Mouse (Mus musculus): ENCODE data around the gene Tal1. TPM values are rescaled to one million over a fixed set of nuclear protein-coding genes. Genes with fewer than 3 reads are reported as not detected.

The Tal1 gene
- polyA plus RNA-seq, 1 experiment from 2014 or later: 6.4 TPM

GRCm38 (mm10) chr4:115093331-115093864, 37.2 kb downstream of the Tal1 start:
- ATAC-seq: no peak
- Histone ChIP-seq H3K4me1 (ENCODE audit: control insufficient read depth, insufficient read depth, low read length) (peaks cover 14% of the 10 kb centered on the region; the same call in 1 of the 2 replicates), H3K9me3 (replicated peaks; ENCODE audit: control insufficient read depth, low read length, poor library complexity, severe bottlenecking) (no peaks in the 10 kb centered on the region), H3K27ac (ENCODE audit: low read length) (no peak overlapping the region), H3K9ac (ENCODE audit: low read depth, low read length) (no peak overlapping the region), H3K27me3 (ENCODE audit: control insufficient read depth, insufficient read depth, low read depth, low read length) (peaks cover 12% of the 10 kb centered on the region), H3K36me3 (ENCODE audit: control insufficient read depth, insufficient read depth, low read length) (no peaks in the 10 kb centered on the region), H3K4me2 (ENCODE audit: low read length) (no peak overlapping the region), H3K4me3 (ENCODE audit: low read depth, low read length) (no peak overlapping the region)
- WGBS: 75% methylated on average over 4 of the region's 4 CpGs

DNA sequence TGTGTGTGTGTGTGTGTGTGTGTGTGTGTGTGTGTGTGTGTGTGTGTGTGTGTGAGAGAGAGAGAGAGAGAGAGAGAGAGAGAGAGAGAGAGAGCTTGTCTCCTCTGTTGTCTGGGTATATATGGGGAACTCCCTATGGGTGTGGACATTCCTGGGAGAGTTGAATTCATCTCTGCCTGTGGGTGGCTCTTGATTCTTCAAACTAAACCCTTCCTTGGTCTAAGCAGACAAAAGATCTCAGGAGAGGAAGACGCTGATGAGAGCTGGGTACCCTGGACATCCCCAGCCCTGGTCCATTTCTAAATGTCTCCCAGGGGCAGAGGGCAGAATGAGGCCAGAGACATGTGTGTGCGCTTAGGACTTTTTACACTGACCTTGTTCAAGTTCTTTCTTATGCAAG, 37.8 kb downstream of the Tal1 start:
- ATAC-seq: no peak

DNA sequence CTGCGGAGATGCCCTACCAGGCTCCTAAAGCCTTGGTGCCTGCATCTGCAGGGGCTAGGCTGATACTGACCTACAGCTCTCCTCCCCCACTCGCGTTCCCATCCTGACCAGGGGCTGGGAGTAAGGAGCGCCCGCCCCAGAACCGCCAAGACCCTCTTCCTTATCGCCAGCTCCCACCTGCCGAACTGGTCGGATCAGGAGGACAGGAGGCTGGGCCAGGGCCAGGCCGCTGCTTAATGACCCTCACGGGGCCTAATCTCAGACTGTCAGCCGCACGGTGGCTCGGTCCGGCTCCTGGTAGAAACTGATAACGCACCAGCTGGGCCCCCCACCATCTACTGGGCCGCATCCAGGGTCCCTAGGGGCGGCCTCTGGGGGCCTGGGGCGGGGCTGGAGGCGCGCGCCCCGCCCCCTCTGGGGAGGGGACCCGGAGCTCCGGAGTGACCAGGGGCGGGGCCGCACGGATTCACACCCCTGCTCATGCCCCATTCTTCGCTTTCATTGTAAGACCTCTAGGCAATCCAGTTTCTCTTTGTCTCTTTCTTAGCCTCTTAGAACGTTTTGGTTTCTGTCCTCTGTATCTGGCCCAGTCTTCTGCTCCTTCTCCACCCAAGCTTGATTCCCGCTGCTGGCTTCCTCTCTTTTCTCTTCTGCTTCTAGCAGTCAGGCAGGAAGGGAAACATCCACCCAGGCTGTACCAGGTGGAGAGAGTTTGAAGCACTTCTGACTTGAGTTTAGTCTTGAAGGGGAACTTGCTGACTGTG, 39.6 kb downstream of the Tal1 start:
- H3K27me3 ChIP-seq (ENCODE audit: control insufficient read depth, insufficient read depth, low read depth, low read length): peaks cover 6% of the 10 kb centered on the region; the same call in 1 of the 2 replicates
- H3K9ac ChIP-seq (ENCODE audit: low read depth, low read length): peak overlapping the region; percentile 74
- 0% methylated on average over 26 of the region's 31 CpGs for WGBS
- peaks cover 14% of the 10 kb centered on the region; the same call in 1 of the 2 replicates for H3K4me1 ChIP-seq (ENCODE audit: control insufficient read depth, insufficient read depth, low read length)
- ATAC-seq: peak; percentile 71
- peak overlapping the region; percentile 46 for H3K4me3 ChIP-seq (ENCODE audit: low read depth, low read length)
- peak overlapping the region; percentile 87 for H3K4me2 ChIP-seq (ENCODE audit: low read length)
- H3K9me3 ChIP-seq (replicated peaks; ENCODE audit: control insufficient read depth, low read length, poor library complexity, severe bottlenecking): no peaks in the 10 kb centered on the region
- no peaks in the 10 kb centered on the region for H3K36me3 ChIP-seq (ENCODE audit: control insufficient read depth, insufficient read depth, low read length)
- no peak overlapping the region for H3K27ac ChIP-seq (ENCODE audit: low read length)

More for the DNA sequence above, 37.8 kb downstream of the Tal1 start:
- peaks cover 14% of the 10 kb centered on the region; the same call in 1 of the 2 replicates for H3K4me1 ChIP-seq (ENCODE audit: control insufficient read depth, insufficient read depth, low read length)
- no peak overlapping the region for H3K27ac ChIP-seq (ENCODE audit: low read length)
- peaks cover 6% of the 10 kb centered on the region for H3K27me3 ChIP-seq (ENCODE audit: control insufficient read depth, insufficient read depth, low read depth, low read length)
- no peaks in the 10 kb centered on the region for H3K36me3 ChIP-seq (ENCODE audit: control insufficient read depth, insufficient read depth, low read length)
- H3K4me2 ChIP-seq (ENCODE audit: low read length): no peak overlapping the region
- no peak overlapping the region for H3K4me3 ChIP-seq (ENCODE audit: low read depth, low read length)
- no peak overlapping the region for H3K9ac ChIP-seq (ENCODE audit: low read depth, low read length)
- WGBS: 77% methylated on average over 2 of the region's 2 CpGs
- H3K9me3 ChIP-seq (replicated peaks; ENCODE audit: control insufficient read depth, low read length, poor library complexity, severe bottlenecking): no peaks in the 10 kb centered on the region

DNA sequence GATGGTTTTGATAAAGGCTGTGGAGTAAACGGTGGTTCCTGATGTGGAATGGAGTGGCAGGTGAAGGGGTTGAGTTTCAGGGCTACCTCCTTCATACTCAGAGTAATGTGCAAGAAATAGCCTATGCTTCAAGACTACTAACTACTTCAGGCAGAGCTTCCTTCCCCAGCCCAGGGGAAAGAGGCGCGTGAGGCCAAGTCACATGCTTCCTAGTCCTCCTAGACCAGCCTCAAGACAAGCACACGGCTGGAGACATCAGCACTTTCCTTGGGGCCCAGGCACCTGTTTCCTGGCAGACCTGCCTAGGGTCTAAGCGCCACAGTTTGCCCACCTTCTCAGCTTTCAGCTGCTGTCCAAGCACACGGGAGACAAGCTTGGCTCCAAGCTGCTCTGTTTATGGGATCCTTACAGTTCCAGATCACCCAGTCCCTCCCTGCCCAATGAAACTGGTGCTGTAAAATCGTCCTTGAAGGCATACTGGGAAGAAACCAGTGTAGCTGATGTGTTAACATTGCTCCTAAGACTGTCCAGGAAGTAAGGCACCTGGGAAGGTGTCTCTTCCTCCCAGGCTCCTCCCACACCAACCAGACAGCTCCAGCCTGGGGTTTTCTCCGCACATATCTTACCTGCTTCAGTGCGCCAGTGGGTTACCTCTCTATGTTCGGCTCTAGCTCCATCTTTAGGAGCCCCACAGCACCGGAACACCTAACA, 40.4 kb downstream of the Tal1 start:
- peak; percentile 47 for ATAC-seq
- Histone ChIP-seq H3K4me2 (ENCODE audit: low read length) (peak overlapping the region; percentile 87), H3K9ac (ENCODE audit: low read depth, low read length) (peak overlapping the region; percentile 44), H3K27me3 (ENCODE audit: control insufficient read depth, insufficient read depth, low read depth, low read length) (peaks cover 6% of the 10 kb centered on the region; the same call in 1 of the 2 replicates), H3K36me3 (ENCODE audit: control insufficient read depth, insufficient read depth, low read length) (no peaks in the 10 kb centered on the region), H3K9me3 (replicated peaks; ENCODE audit: control insufficient read depth, low read length, poor library complexity, severe bottlenecking) (no peaks in the 10 kb centered on the region), H3K27ac (ENCODE audit: low read length) (no peak overlapping the region), H3K4me1 (ENCODE audit: control insufficient read depth, insufficient read depth, low read length) (peaks cover 14% of the 10 kb centered on the region; the same call in 1 of the 2 replicates), H3K4me3 (ENCODE audit: low read depth, low read length) (peak overlapping the region; percentile 19)
- WGBS: 16% methylated on average over 11 of the region's 11 CpGs

DNA sequence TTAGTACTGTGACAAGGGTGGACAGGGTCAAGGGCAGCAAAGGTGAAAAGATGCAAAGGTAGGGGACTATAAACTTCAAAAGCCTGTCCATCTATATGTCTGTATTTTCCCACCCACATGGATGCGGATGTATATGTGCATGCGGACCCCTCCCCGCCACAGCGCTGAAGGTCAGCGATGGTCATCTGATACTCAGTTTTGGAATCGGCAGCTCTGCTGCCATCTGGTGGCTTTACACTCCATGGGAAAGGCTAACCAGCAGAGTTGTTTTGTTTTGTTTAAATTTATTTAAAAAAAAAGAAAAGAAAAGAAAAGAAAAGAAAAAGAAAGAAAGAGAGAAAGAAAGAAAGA, 40.9 kb downstream of the Tal1 start:
- H3K4me2 ChIP-seq (ENCODE audit: low read length): peak overlapping the region; percentile 57
- ATAC-seq: no peak; the same call in 1 of the 2 replicates
- no peaks in the 10 kb centered on the region for H3K36me3 ChIP-seq (ENCODE audit: control insufficient read depth, insufficient read depth, low read length)
- H3K9ac ChIP-seq (ENCODE audit: low read depth, low read length): peak overlapping the region; percentile 44
- H3K27ac ChIP-seq (ENCODE audit: low read length): no peak overlapping the region
- peaks cover 6% of the 10 kb centered on the region; the same call in 1 of the 2 replicates for H3K27me3 ChIP-seq (ENCODE audit: control insufficient read depth, insufficient read depth, low read depth, low read length)
- peak overlapping the region; percentile 19 for H3K4me3 ChIP-seq (ENCODE audit: low read depth, low read length)
- peaks cover 14% of the 10 kb centered on the region; the same call in 1 of the 2 replicates for H3K4me1 ChIP-seq (ENCODE audit: control insufficient read depth, insufficient read depth, low read length)
- 1% methylated on average over 6 of the region's 6 CpGs for WGBS
- no peaks in the 10 kb centered on the region for H3K9me3 ChIP-seq (replicated peaks; ENCODE audit: control insufficient read depth, low read length, poor library complexity, severe bottlenecking)

DNA sequence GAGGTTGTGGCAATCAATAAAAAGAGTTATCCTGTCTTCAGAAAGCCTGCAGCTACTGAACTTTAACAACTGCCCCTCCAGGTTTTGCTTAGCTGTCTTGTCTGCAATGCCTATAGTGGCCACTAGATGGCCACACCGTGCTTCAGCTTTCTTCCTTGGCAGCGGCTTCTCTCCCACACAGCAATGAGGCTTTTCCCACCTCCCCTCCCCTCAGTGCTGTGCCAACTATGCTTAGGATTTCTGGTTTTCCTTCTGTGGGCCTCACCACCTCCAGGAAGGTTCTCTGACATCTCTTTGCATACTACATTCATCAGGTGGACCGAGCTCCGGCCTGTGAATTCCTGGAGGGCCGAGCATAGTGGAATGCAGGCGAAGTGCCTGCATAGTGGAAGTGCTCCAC, 45.5 kb downstream of the Tal1 start:
- no peaks in the 10 kb centered on the region for H3K9me3 ChIP-seq (replicated peaks; ENCODE audit: control insufficient read depth, low read length, poor library complexity, severe bottlenecking)
- no peak overlapping the region for H3K9ac ChIP-seq (ENCODE audit: low read depth, low read length)
- no peak overlapping the region for H3K4me3 ChIP-seq (ENCODE audit: low read depth, low read length)
- H3K4me2 ChIP-seq (ENCODE audit: low read length): 0 out of 2 replicates have a peak overlapping the region, but pooled peaks have one; percentile 13
- 45% methylated on average over 6 of the region's 6 CpGs for WGBS
- H3K36me3 ChIP-seq (ENCODE audit: control insufficient read depth, insufficient read depth, low read length): no peaks in the 10 kb centered on the region
- H3K27ac ChIP-seq (ENCODE audit: low read length): no peak overlapping the region
- peaks cover 4% of the 10 kb centered on the region; the same call in 1 of the 2 replicates for H3K4me1 ChIP-seq (ENCODE audit: control insufficient read depth, insufficient read depth, low read length)
- peaks cover 4% of the 10 kb centered on the region; the same call in 1 of the 2 replicates for H3K27me3 ChIP-seq (ENCODE audit: control insufficient read depth, insufficient read depth, low read depth, low read length)
- peak; percentile 66; the same call in 1 of the 2 replicates for ATAC-seq

- Histone ChIP-seq H3K9me3 (replicated peaks; ENCODE audit: control insufficient read depth, low read length, poor library complexity, severe bottlenecking) (no peaks in the 10 kb centered on the region), H3K9ac (ENCODE audit: low read depth, low read length) (no peak overlapping the region), H3K27ac (ENCODE audit: low read length) (no peak overlapping the region), H3K4me3 (ENCODE audit: low read depth, low read length) (no peak overlapping the region), H3K36me3 (ENCODE audit: control insufficient read depth, insufficient read depth, low read length) (no peaks in the 10 kb centered on the region), H3K4me2 (ENCODE audit: low read length) (no peak overlapping the region), H3K27me3 (ENCODE audit: control insufficient read depth, insufficient read depth, low read depth, low read length) (peaks cover 4% of the 10 kb centered on the region; the same call in 1 of the 2 replicates), H3K4me1 (ENCODE audit: control insufficient read depth, insufficient read depth, low read length) (no peaks in the 10 kb centered on the region)
- 73% methylated on average over 4 of the region's 4 CpGs for whole genome bisulfite sequencing
- no peak for ATAC-seq
Measured at GRCm38 (mm10) chr4:115103510-115103909, 47.3 kb downstream of the Tal1 start.

DNA sequence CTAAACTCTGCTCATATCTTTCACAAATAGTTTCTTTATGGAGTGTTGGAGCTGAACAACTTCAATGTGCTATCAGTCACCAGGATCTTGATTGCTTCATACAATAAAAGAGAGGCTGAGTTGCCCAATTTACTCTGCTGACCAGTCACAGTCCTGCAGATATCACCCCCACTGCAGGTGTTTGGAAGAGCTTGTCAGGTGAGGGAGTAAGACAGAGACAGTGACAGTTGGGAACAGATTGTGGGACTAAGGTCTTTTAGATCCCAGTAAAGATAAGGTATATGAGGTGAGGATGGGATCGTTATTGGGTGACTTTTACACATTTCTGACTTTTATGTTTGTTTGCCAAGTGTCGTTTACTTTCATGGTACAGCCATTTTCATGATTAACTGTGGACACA, 54.9 kb downstream of the Tal1 start:
- WGBS: 86% methylated on average over 2 of the region's 2 CpGs
- Histone ChIP-seq H3K4me1 (ENCODE audit: control insufficient read depth, insufficient read depth, low read length) (no peaks in the 10 kb centered on the region), H3K9me3 (replicated peaks; ENCODE audit: control insufficient read depth, low read length, poor library complexity, severe bottlenecking) (no peaks in the 10 kb centered on the region), H3K9ac (ENCODE audit: low read depth, low read length) (no peak overlapping the region), H3K27me3 (ENCODE audit: control insufficient read depth, insufficient read depth, low read depth, low read length) (0 out of 2 replicates have a peak, but pooled peaks cover 3% of the 10 kb centered on the region), H3K36me3 (ENCODE audit: control insufficient read depth, insufficient read depth, low read length) (no peaks in the 10 kb centered on the region), H3K4me3 (ENCODE audit: low read depth, low read length) (no peak overlapping the region), H3K27ac (ENCODE audit: low read length) (no peak overlapping the region), H3K4me2 (ENCODE audit: low read length) (no peak overlapping the region)
- no peak for ATAC-seq
